Mouse (Mus musculus): ENCODE data around the gene Ncoa3. TPM values are rescaled to one million over a fixed set of nuclear protein-coding genes. Genes with fewer than 3 reads are reported as not detected.

Ncoa3 gene
- polyA plus RNA-seq, 1 experiment: 28.5 TPM

DNA sequence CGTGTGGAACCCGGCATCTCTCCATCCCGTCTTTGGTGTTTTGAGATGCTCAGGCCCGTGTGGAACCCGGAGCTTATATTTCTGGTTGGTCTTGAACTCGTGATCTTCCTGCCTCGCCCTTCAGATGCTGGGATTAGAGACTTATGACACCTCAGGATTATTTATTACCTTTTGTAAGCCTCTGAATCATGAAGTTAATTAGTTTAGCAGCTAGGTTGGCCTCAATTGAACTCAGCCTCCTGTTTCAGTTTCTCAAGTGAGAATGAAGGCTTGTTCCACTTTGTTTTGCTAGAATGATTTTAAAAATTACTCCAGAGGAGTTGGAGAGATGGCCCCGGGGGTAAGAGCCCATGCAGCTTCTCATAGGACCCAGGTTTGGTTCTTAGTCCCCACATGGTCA, 3.3 kb downstream of the Ncoa3 start:
- TF ChIP-seq CTCF (IDR thresholded peaks at IDR 0.05; ENCODE audit: borderline replicate concordance, extremely low read depth, insufficient read depth, insufficient read length): no peak
- TF ChIP-seq POLR2A (IDR thresholded peaks at IDR 0.05; ENCODE audit: borderline replicate concordance, extremely low read depth, insufficient read depth, insufficient read length, poor library complexity, severe bottlenecking): no peak
- DNase-seq (ENCODE audit: low read depth): no peak

DNA sequence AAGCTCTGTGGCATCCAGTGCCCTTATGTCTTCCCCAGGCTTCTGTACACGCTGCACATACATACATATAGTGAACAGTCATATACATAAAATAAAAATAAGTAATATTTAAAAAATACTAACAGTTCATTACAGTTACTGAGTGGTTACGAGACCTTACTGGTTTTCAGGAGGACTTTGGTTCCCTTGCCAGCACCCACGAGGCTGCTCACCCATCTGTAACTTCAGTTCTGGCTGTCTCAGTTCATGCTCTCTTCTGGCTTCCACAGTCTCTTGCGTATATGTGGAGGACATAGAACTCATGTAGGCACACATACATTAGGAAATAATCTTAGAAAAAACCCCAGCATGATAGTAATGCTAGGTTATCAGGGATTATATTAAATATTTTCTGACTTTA, 3.7 kb downstream of the Ncoa3 start:
- no peak for DNase-seq (ENCODE audit: low read depth)
- no peak for TF ChIP-seq POLR2A (IDR thresholded peaks at IDR 0.05; ENCODE audit: borderline replicate concordance, extremely low read depth, insufficient read depth, insufficient read length, poor library complexity, severe bottlenecking)
- TF ChIP-seq CTCF (IDR thresholded peaks at IDR 0.05; ENCODE audit: borderline replicate concordance, extremely low read depth, insufficient read depth, insufficient read length): no peak

DNA sequence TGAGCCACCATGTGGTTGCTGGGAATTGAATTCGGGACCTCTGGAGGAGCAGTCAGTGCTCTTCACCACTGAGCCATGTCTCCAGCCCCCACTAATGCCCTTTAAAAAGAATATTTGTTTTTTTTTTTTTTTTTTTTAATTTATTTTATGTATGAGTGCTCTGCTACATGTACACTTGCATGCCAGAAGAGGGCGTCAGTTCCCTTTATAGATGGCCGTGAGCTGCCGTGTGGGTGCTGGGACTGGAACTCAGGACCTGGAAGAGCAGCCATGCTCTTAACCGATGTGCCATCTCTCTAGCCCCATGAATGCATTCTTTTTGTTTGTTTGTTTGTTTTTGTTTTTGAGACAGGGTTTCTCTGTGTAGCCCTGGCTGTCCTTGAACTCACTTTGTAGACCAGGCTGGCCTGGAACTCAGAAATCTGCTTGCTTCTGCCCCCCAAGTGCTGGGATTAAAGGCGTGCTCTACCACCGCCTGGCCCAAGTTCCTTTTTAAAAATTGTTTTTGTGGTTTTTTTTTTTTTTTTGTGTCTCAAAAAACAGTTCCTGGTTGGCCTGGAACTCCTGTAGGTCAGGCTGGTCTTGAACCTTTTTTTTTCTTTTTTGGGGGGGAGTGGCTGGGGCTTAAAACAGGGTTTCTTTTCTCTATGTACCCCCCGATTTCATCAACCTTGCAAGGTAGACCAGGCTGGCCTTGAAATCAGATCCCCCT, 5.0 kb downstream of the Ncoa3 start:
- 0 out of 2 replicates have a peak, but pooled peaks have one; percentile 0 for TF ChIP-seq CTCF (IDR thresholded peaks at IDR 0.05; ENCODE audit: borderline replicate concordance, extremely low read depth, insufficient read depth, insufficient read length)
- TF ChIP-seq POLR2A (IDR thresholded peaks at IDR 0.05; ENCODE audit: borderline replicate concordance, extremely low read depth, insufficient read depth, insufficient read length, poor library complexity, severe bottlenecking): no peak

GRCm38 (mm10) chr2:165998969-165999368, 6.5 kb downstream of the Ncoa3 start:
- DNase-seq (ENCODE audit: low read depth): no peak
- no peak for TF ChIP-seq CTCF (IDR thresholded peaks at IDR 0.05; ENCODE audit: borderline replicate concordance, extremely low read depth, insufficient read depth, insufficient read length)
- no peak for TF ChIP-seq POLR2A (IDR thresholded peaks at IDR 0.05; ENCODE audit: borderline replicate concordance, extremely low read depth, insufficient read depth, insufficient read length, poor library complexity, severe bottlenecking)

More for the DNA sequence above, 5.0 kb downstream of the Ncoa3 start:
- DNase-seq (ENCODE audit: low read depth): no peak

- TF ChIP-seq POLR2A (IDR thresholded peaks at IDR 0.05; ENCODE audit: borderline replicate concordance, extremely low read depth, insufficient read depth, insufficient read length, poor library complexity, severe bottlenecking) (no peak), CTCF (IDR thresholded peaks at IDR 0.05; ENCODE audit: borderline replicate concordance, extremely low read depth, insufficient read depth, insufficient read length) (no peak)
- DNase-seq (ENCODE audit: low read depth): peak; percentile 65
Measured at GRCm38 (mm10) chr2:165999790-166000189, 7.4 kb downstream of the Ncoa3 start.

- TF ChIP-seq POLR2A (IDR thresholded peaks at IDR 0.05; ENCODE audit: borderline replicate concordance, extremely low read depth, insufficient read depth, insufficient read length, poor library complexity, severe bottlenecking): no peak
- no peak for TF ChIP-seq CTCF (IDR thresholded peaks at IDR 0.05; ENCODE audit: borderline replicate concordance, extremely low read depth, insufficient read depth, insufficient read length)
- peak; percentile 24 for DNase-seq (ENCODE audit: low read depth)
Measured at GRCm38 (mm10) chr2:166000242-166000641, 7.8 kb downstream of the Ncoa3 start.

- peak; percentile 74 for DNase-seq (ENCODE audit: low read depth)
- TF ChIP-seq POLR2A (IDR thresholded peaks at IDR 0.05; ENCODE audit: borderline replicate concordance, extremely low read depth, insufficient read depth, insufficient read length, poor library complexity, severe bottlenecking) (no peak), CTCF (IDR thresholded peaks at IDR 0.05; ENCODE audit: borderline replicate concordance, extremely low read depth, insufficient read depth, insufficient read length) (no peak)
Measured at GRCm38 (mm10) chr2:166000769-166001168, 8.3 kb downstream of the Ncoa3 start.

DNA sequence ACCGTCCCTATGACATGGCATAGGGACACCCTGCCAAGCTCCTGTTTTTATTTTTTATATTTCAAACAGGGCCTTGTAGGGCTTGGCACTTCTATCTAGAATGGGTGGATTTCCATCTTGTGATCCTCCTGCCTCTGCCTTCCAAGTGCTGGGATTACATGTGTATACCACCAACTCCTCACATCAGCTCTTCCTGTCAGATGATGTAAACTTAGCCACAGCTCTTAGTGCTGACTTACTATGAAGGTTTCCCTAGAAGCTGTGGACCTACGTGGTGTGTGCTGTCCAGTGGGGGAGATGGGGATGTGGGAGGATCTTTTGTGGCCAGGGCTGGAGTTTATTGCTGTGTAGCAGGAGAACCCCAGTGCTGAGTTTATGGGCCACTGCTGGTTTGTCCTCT, 8.9 kb downstream of the Ncoa3 start:
- DNase-seq (ENCODE audit: low read depth): no peak
- TF ChIP-seq CTCF (IDR thresholded peaks at IDR 0.05; ENCODE audit: borderline replicate concordance, extremely low read depth, insufficient read depth, insufficient read length) (no peak), POLR2A (IDR thresholded peaks at IDR 0.05; ENCODE audit: borderline replicate concordance, extremely low read depth, insufficient read depth, insufficient read length, poor library complexity, severe bottlenecking) (no peak)

DNA sequence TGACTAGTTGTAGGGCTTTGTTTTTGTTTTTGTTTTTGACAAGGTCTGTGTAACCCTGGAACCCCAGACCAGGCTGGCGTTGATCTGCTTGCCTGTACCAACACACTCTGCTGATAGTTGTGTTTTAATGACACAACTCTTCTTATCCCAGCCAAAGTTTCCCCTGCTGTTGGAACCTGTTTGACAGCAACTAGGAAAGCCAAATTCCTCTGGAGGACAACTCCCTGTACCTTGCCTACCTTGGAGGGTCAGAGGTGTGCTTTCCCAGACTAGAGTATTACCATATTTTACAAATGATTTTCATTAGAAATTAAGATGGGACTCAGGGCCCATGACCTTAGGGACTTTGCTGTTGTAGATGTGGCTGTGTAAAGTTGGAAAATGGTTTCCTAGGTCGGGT, 9.3 kb downstream of the Ncoa3 start:
- TF ChIP-seq POLR2A (IDR thresholded peaks at IDR 0.05; ENCODE audit: borderline replicate concordance, extremely low read depth, insufficient read depth, insufficient read length, poor library complexity, severe bottlenecking) (no peak), CTCF (IDR thresholded peaks at IDR 0.05; ENCODE audit: borderline replicate concordance, extremely low read depth, insufficient read depth, insufficient read length) (no peak)
- no peak for DNase-seq (ENCODE audit: low read depth)

GRCm38 (mm10) chr2:166002429-166002828, 10.0 kb downstream of the Ncoa3 start:
- DNase-seq (ENCODE audit: low read depth): no peak
- TF ChIP-seq POLR2A (IDR thresholded peaks at IDR 0.05; ENCODE audit: borderline replicate concordance, extremely low read depth, insufficient read depth, insufficient read length, poor library complexity, severe bottlenecking) (no peak), CTCF (IDR thresholded peaks at IDR 0.05; ENCODE audit: borderline replicate concordance, extremely low read depth, insufficient read depth, insufficient read length) (no peak)

DNA sequence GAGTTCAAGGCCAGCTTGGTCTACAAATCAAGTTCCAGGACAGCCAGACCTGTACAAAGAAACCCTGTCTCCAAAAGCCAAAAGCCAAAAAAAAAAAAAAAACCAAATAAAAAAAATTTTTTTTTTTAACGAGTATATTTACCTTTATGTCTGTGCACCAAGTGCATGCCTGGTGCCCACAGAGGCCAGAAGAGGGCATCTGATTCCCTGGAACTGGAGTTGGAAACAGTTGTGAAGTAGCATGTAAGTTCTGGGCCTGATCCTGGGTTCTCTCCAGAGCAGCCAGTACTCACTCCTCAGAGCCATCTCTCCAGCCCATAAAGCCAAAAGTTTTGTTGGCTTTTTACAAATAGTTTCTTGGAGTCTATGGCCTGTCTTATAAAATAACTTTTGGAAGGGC, 10.6 kb downstream of the Ncoa3 start:
- TF ChIP-seq CTCF (IDR thresholded peaks at IDR 0.05; ENCODE audit: borderline replicate concordance, extremely low read depth, insufficient read depth, insufficient read length) (no peak), POLR2A (IDR thresholded peaks at IDR 0.05; ENCODE audit: borderline replicate concordance, extremely low read depth, insufficient read depth, insufficient read length, poor library complexity, severe bottlenecking) (no peak)
- DNase-seq (ENCODE audit: low read depth): no peak

DNA sequence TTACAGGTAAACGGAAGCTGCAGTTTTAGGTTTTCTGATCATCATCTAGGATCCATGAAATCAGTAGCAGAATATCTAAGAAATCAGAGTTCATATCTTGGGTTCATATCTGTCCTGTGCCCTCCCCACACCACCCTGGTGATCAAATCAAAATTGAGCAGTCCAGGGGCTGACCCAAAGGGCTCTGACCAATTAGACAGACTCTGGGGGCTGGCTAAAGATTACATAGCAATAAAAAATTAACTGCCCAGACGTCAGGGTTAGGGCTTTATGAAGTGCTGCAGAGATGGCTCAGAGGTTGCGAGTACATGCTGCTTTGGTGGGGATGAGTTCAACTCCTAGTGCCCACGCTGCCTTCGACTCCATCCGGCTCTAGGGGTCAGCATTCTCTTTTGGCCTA, 14.6 kb downstream of the Ncoa3 start:
- DNase-seq (ENCODE audit: low read depth): no peak
- TF ChIP-seq CTCF (IDR thresholded peaks at IDR 0.05; ENCODE audit: borderline replicate concordance, extremely low read depth, insufficient read depth, insufficient read length) (no peak), POLR2A (IDR thresholded peaks at IDR 0.05; ENCODE audit: borderline replicate concordance, extremely low read depth, insufficient read depth, insufficient read length, poor library complexity, severe bottlenecking) (no peak)
